Mouse (Mus musculus) spleen, postnatal 36 days (tissue): ENCODE measurements around the gene Hs2st1.

Experiments used
- DNase-seq, 2 experiments: peaks; one replicate each; pipeline ENCODE4 v3.0.0; 2022; ENCODE audit warnings: low spot score in 2 of 2, mixed read lengths in 1 of 2

The Hs2st1 gene

GRCm38 (mm10) chr3:144586731-144587130 lies 16.8 kb upstream of the Hs2st1 start:
- no peak for DNase-seq

- DNase-seq, result peak in 1 of 2 experiments; percentile 12
Measured at GRCm38 (mm10) chr3:144584789-144585553, 15.0 kb upstream of the Hs2st1 start.

- DNase-seq, result no peak
Measured at GRCm38 (mm10) chr3:144583789-144584188, 13.8 kb upstream of the Hs2st1 start.

GRCm38 (mm10) chr3:144582306-144582705 lies 12.3 kb upstream of the Hs2st1 start:
- no peak for DNase-seq

- no peak for DNase-seq
Measured at GRCm38 (mm10) chr3:144581842-144582241, 11.9 kb upstream of the Hs2st1 start.

- no peak for DNase-seq
Measured at GRCm38 (mm10) chr3:144580281-144580680, 10.3 kb upstream of the Hs2st1 start.

GRCm38 (mm10) chr3:144579796-144580195 lies 9.8 kb upstream of the Hs2st1 start:
- no peak for DNase-seq

- DNase-seq, result no peak
Measured at GRCm38 (mm10) chr3:144578921-144579320, 8.9 kb upstream of the Hs2st1 start.

GRCm38 (mm10) chr3:144577366-144578340 lies 7.7 kb upstream of the Hs2st1 start:
- DNase-seq, result no peak

- DNase-seq, result no peak
Measured at GRCm38 (mm10) chr3:144574256-144574655, 4.3 kb upstream of the Hs2st1 start.

- DNase-seq, result no peak
Measured at GRCm38 (mm10) chr3:144570816-144571487, 971 bp upstream of the Hs2st1 start.

- DNase-seq, result peak; percentile 19 to 32
Measured at GRCm38 (mm10) chr3:144569401-144569971, 495 bp downstream of the Hs2st1 start.

GRCm38 (mm10) chr3:144568861-144569361 lies 1.1 kb downstream of the Hs2st1 start:
- DNase-seq, result no peak

GRCm38 (mm10) chr3:144565212-144565611 lies 4.8 kb downstream of the Hs2st1 start:
- DNase-seq, result no peak

- DNase-seq, result no peak
Measured at GRCm38 (mm10) chr3:144563916-144564315, 6.1 kb downstream of the Hs2st1 start.

- DNase-seq, result peak; percentile 21 to 27
Measured at GRCm38 (mm10) chr3:144561511-144562250, 8.3 kb downstream of the Hs2st1 start.

GRCm38 (mm10) chr3:144558274-144558673 lies 11.7 kb downstream of the Hs2st1 start:
- no peak for DNase-seq

- DNase-seq, result no peak
Measured at GRCm38 (mm10) chr3:144556625-144557324, 13.2 kb downstream of the Hs2st1 start.

- DNase-seq, result no peak
Measured at GRCm38 (mm10) chr3:144555144-144555543, 14.8 kb downstream of the Hs2st1 start.

- DNase-seq, result no peak
Measured at GRCm38 (mm10) chr3:144554503-144554902, 15.5 kb downstream of the Hs2st1 start.
